8 mouse cellular contexts compared by ENCODE assay signal in the genomic region with DNA sequence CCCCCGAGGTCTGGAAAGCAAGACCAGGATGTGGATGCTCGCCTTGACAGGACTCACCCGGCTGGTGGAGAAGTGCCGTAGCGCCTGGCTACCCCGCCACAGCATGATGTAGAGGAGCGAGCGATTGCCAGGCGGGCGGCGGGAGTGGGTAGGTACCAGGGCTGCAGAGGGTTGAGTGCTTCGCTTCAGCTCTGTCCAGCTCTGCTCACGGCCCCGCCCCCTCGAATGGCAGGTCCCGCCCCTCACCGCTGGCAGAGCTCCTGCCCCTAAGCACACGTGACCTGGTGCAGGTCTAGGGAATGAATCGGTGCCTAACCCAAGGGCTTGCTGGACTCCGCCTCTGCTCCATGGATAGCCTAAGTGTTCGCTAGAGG. TPM values are rescaled to one million over a fixed set of nuclear protein-coding genes. Genes with fewer than 3 reads are reported as not detected.
A peak's percentile ranks its signal among the peaks of the same experiment; 100 is the strongest.
DNase-seq lines count a peak whose midpoint lies in the region; ATAC-seq lines count a peak whose summit lies in the region.

Gene Aldh1l2 (minus strand): TSS at position 231 of the 374 bp plus-strand sequence.

- H3K27me3 ChIP-seq in embryonic facial prominence, embryonic 12.5 days: 0 out of 2 replicates have a peak, but pooled peaks cover 8% of the 10 kb centered on the region
- peaks cover 27% of the 10 kb centered on the region for H3K27me3 ChIP-seq in limb, embryonic 12.5 days
- 0 out of 2 replicates have a peak, but pooled peaks cover 9% of the 10 kb centered on the region for H3K27me3 ChIP-seq in midbrain, embryonic 13.5 days

- H3K9me3 ChIP-seq in embryonic facial prominence, embryonic 12.5 days: no peaks in the 10 kb centered on the region
- H3K9me3 ChIP-seq in limb, embryonic 12.5 days: no peaks in the 10 kb centered on the region
- no peaks in the 10 kb centered on the region for H3K9me3 ChIP-seq in midbrain, embryonic 13.5 days

- ATAC-seq in embryonic facial prominence, embryonic 12.5 days (ENCODE audit: insufficient number of reproducible peaks, insufficient read depth, low FRiP score, low TSS enrichment): peak; percentile 95
- peak; percentile 90 for ATAC-seq in limb, embryonic 12.5 days (ENCODE audit: insufficient number of reproducible peaks, insufficient read depth, low FRiP score, low TSS enrichment, low read depth)
- peak; percentile 99 for ATAC-seq in midbrain, embryonic 13.5 days

- peak within 1 kb of the TSS; percentile 98 for H3K4me2 ChIP-seq in embryonic facial prominence, embryonic 12.5 days (replicated peaks)
- H3K4me2 ChIP-seq in limb, embryonic 12.5 days: peak within 1 kb of the TSS; percentile 97
- peak within 1 kb of the TSS; percentile 66 for H3K4me2 ChIP-seq in midbrain, embryonic 13.5 days (replicated peaks)

- no peak within 1 kb of the TSS for H3K27ac ChIP-seq in embryonic facial prominence, embryonic 12.5 days
- H3K27ac ChIP-seq in limb, embryonic 12.5 days: no peak within 1 kb of the TSS
- H3K27ac ChIP-seq in midbrain, embryonic 13.5 days: peak within 1 kb of the TSS; percentile 83

- H3K9ac ChIP-seq in embryonic facial prominence, embryonic 12.5 days: peak within 1 kb of the TSS; percentile 66
- H3K9ac ChIP-seq in limb, embryonic 12.5 days (replicated peaks): peak within 1 kb of the TSS; percentile 61
- peak within 1 kb of the TSS; percentile 87 for H3K9ac ChIP-seq in midbrain, embryonic 13.5 days (replicated peaks)

- WGBS in embryonic facial prominence, embryonic 12.5 days: under 1% methylated on average over 21 of the region's 21 CpGs
- WGBS in limb, embryonic 12.5 days: under 1% methylated on average over 21 of the region's 21 CpGs
- WGBS in midbrain, embryonic 13.5 days: under 1% methylated on average over 21 of the region's 21 CpGs

- 0 out of 2 replicates have a peak, but pooled peaks cover 4% of the 10 kb centered on the region for H3K4me1 ChIP-seq in embryonic facial prominence, embryonic 12.5 days
- H3K4me1 ChIP-seq in limb, embryonic 12.5 days (replicated peaks): no peaks in the 10 kb centered on the region
- H3K4me1 ChIP-seq in midbrain, embryonic 13.5 days (replicated peaks): peaks cover 16% of the 10 kb centered on the region

- no peaks in the 10 kb centered on the region for H3K36me3 ChIP-seq in embryonic facial prominence, embryonic 12.5 days
- H3K36me3 ChIP-seq in limb, embryonic 12.5 days: no peaks in the 10 kb centered on the region
- no peaks in the 10 kb centered on the region for H3K36me3 ChIP-seq in midbrain, embryonic 13.5 days

- peak within 1 kb of the TSS; percentile 54 for H3K4me3 ChIP-seq in embryonic facial prominence, embryonic 12.5 days
- H3K4me3 ChIP-seq in limb, embryonic 12.5 days (replicated peaks): peak within 1 kb of the TSS; percentile 57
- peak within 1 kb of the TSS; percentile 51 for H3K4me3 ChIP-seq in midbrain, embryonic 13.5 days (replicated peaks)

- peak; percentile 37 to 39 for DNase-seq in left cerebral cortex, adult 18-20 months (ENCODE audit: low spot score in 2 of 2)
- DNase-seq in left cerebral cortex, adult 11 months (ENCODE audit: low spot score): no peak
- peak; percentile 80 to 85 for DNase-seq in heart, adult 18-20 months
- DNase-seq in kidney, adult 18-20 months: peak; percentile 85
- peak; percentile 13 to 59 for DNase-seq in spleen, postnatal 10 days (ENCODE audit: low spot score in 2 of 2)

RNA-seq across cellular contexts. Expression of gene Aldh1l2, which starts in this region (rescaled TPM):
- 1 to 10 TPM in 1 of 2 experiments, under 1 TPM in 1; 0.91 to 1.1 TPM for total RNA-seq in left cerebral cortex, adult 18-20 months (2021)
- 2.8 and 3.0 TPM in 2 replicates for polyA plus RNA-seq in embryonic facial prominence, embryonic 12.5 days (2016; fragmentation: Nextera tagmentation; extraction: Ambion mirVana)
- total RNA-seq in heart, adult 18-20 months (2021): 10 to 100 TPM; 10.3 to 13.0 TPM
- polyA plus RNA-seq in limb, embryonic 12.5 days (2016; fragmentation: Nextera tagmentation; extraction: Ambion mirVana): 2.1 TPM in 2 replicates
- polyA plus RNA-seq in midbrain, embryonic 13.5 days (2015; fragmentation: Nextera tagmentation; extraction: Ambion mirVana): 15.3 and 15.9 TPM in 2 replicates

Comparison
In these comparisons a context has a peak if more than half of its experiments do, and no peak if none do; other contexts are left out.
1. RNA of gene Aldh1l2 (total RNA-seq): 10.3 to 13.0 TPM in heart, adult 18-20 months; 0.91 to 1.1 TPM in left cerebral cortex, adult 18-20 months; every median in the first group is over 4 times any median in the second.
2. Peak in every context shown above with its lines, with median percentiles within 50 percentile points of each other: ATAC-seq, H3K4me2 ChIP-seq, H3K4me3 ChIP-seq and H3K9ac ChIP-seq.